Mouse (Mus musculus) erythroblast, embryonic 14.5 days (primary cell): ENCODE data around the gene Mcts2.

ENCODE experiments used
- GATA1 ChIP-seq: IDR thresholded peaks from 2 replicates; pipeline ENCODE4 v1.6.1; 2012; ENCODE audit warnings: low read length, inconsistent platforms, mixed read lengths
- TAL1 ChIP-seq: IDR thresholded peaks from 3 replicates; pipeline ENCODE4 v1.6.1; 2012; ENCODE audit warnings: low read length, inconsistent platforms, mixed read lengths

GRCm38 (mm10) chr2:152637381-152637780, 49.5 kb upstream of the Mcts2 start:
- TF ChIP-seq GATA1 (no peak), TAL1 (no peak)
